Mouse (Mus musculus) brown adipose tissue, adult 24 weeks (tissue): ENCODE results near the gene Apoc2. TPM values are rescaled to one million over a fixed set of nuclear protein-coding genes. Genes with fewer than 3 reads are reported as not detected.

ENCODE experiments used
- H3K27ac ChIP-seq: fragments of 200-500 bp; replicated peaks from 2 replicates; pipeline ENCODE4 v1.5.1; 2012; ENCODE audit warnings: low read depth, mild to moderate bottlenecking, low read length
- H3K4me1 ChIP-seq: fragments of 200-500 bp; 2 replicates; pipeline ENCODE4 v1.6.1; 2012; ENCODE audit warnings: low read length, mixed read lengths; ENCODE audit not compliant: control insufficient read depth, insufficient read depth, insufficient read length
- H3K4me3 ChIP-seq: fragments of 200-500 bp; 2 replicates; pipeline ENCODE4 v1.5.1; 2012; ENCODE audit warnings: low read depth, mild to moderate bottlenecking, low read length, moderate library complexity; ENCODE audit not compliant: insufficient read depth
- polyA plus RNA-seq: library from polyadenylated mRNA; stranded (reverse); fragments of >200 nt; gene quantifications from 2 replicates; pipeline ENCODE4 v1.2.4, GENCODE M21; 2012; ENCODE audit not compliant: missing spikeins, insufficient read depth, insufficient read length

Gene Apoc2
- polyA plus RNA-seq, 1 experiment, result 1.7 TPM

GRCm38 (mm10) chr7:19633197-19633596 is 44.5 kb downstream of the Apoc2 start:
- H3K4me3 ChIP-seq, result no peak overlapping the region
- H3K27ac ChIP-seq, result no peak overlapping the region
- H3K4me1 ChIP-seq, result peaks cover 3% of the 10 kb centered on the region; the same call in 1 of the 2 replicates

- no peak overlapping the region for H3K4me3 ChIP-seq
- peaks cover 3% of the 10 kb centered on the region; the same call in 1 of the 2 replicates for H3K4me1 ChIP-seq
- no peak overlapping the region for H3K27ac ChIP-seq
These were observed 45.0 kb downstream of the Apoc2 start for GRCm38 (mm10) chr7:19632720-19633119.

- Histone ChIP-seq H3K27ac (no peak overlapping the region), H3K4me3 (no peak overlapping the region), H3K4me1 (peaks cover 3% of the 10 kb centered on the region; the same call in 1 of the 2 replicates)
These were observed 45.5 kb downstream of the Apoc2 start for GRCm38 (mm10) chr7:19632275-19632674.

GRCm38 (mm10) chr7:19629361-19629734 is 48.4 kb downstream of the Apoc2 start, which contains the start of gene Relb:
Gene Relb (minus strand): TSS chr7:19629438.
- peaks cover 3% of the 10 kb centered on the region; the same call in 1 of the 2 replicates for H3K4me1 ChIP-seq
- peak within 1 kb of the TSS; percentile 73 for H3K4me3 ChIP-seq
- H3K27ac ChIP-seq, result peak within 1 kb of the TSS; percentile 84

GRCm38 (mm10) chr7:19628536-19629360 is 49.0 kb downstream of the Apoc2 start:
- Histone ChIP-seq H3K4me3 (peak overlapping the region; percentile 73), H3K4me1 (peaks cover 3% of the 10 kb centered on the region; the same call in 1 of the 2 replicates), H3K27ac (peak overlapping the region; percentile 84)

- peak overlapping the region; percentile 49 for H3K27ac ChIP-seq
- peaks cover 3% of the 10 kb centered on the region; the same call in 1 of the 2 replicates for H3K4me1 ChIP-seq
- peak overlapping the region; percentile 55 for H3K4me3 ChIP-seq
These were observed 49.6 kb downstream of the Apoc2 start for GRCm38 (mm10) chr7:19628192-19628535.

- Histone ChIP-seq H3K4me1 (peaks cover 3% of the 10 kb centered on the region; the same call in 1 of the 2 replicates), H3K27ac (peak overlapping the region; percentile 49), H3K4me3 (peak overlapping the region; percentile 55; the same call in 1 of the 2 replicates)
These were observed 50.0 kb downstream of the Apoc2 start for GRCm38 (mm10) chr7:19627721-19628120.

GRCm38 (mm10) chr7:19623433-19623832 is 54.3 kb downstream of the Apoc2 start:
- H3K4me1 ChIP-seq, result no peaks in the 10 kb centered on the region
- no peak overlapping the region for H3K27ac ChIP-seq
- H3K4me3 ChIP-seq, result no peak overlapping the region

GRCm38 (mm10) chr7:19622241-19622640 is 55.5 kb downstream of the Apoc2 start:
- Histone ChIP-seq H3K4me3 (no peak overlapping the region), H3K27ac (no peak overlapping the region), H3K4me1 (no peaks in the 10 kb centered on the region)

Other genes with a start within 250 kb of the Apoc2 start
- gene Mark4, start 219.1 kb downstream of the Apoc2 start, polyA plus RNA-seq, result 9.8 and 10.9 TPM in 2 replicates
- 0.79 and 1.0 TPM in 2 replicates for gene Exoc3l2, start 214.6 kb downstream of the Apoc2 start, polyA plus RNA-seq
- gene Bloc1s3, start 169.6 kb downstream of the Apoc2 start, polyA plus RNA-seq, result 3.4 and 4.0 TPM in 2 replicates
- gene Trappc6a, start 169.5 kb downstream of the Apoc2 start, polyA plus RNA-seq, result 39.3 and 49.9 TPM in 2 replicates
- gene Nkpd1, start 160.1 kb downstream of the Apoc2 start, polyA plus RNA-seq, result not detected in 2 replicates
- 35.9 and 48.9 TPM in 2 replicates for gene Ppp1r37, start 114.9 kb downstream of the Apoc2 start, polyA plus RNA-seq
- gene Zfp296, start 100.7 kb downstream of the Apoc2 start, polyA plus RNA-seq, result 0.67 and 0.75 TPM in 2 replicates
- 44.2 and 47.4 TPM in 2 replicates for gene Gemin7, start 100.3 kb downstream of the Apoc2 start, polyA plus RNA-seq
- gene Clasrp, start 73.5 kb downstream of the Apoc2 start, polyA plus RNA-seq, result 9.6 and 17.9 TPM in 2 replicates
- 7.1 and 10.5 TPM in 2 replicates for gene Relb, start 48.5 kb downstream of the Apoc2 start, polyA plus RNA-seq
- gene Clptm1, start 12.9 kb downstream of the Apoc2 start, polyA plus RNA-seq, result 72.2 and 77.2 TPM in 2 replicates
- not detected in 2 replicates for gene Gm44805, start 3.5 kb upstream of the Apoc2 start, polyA plus RNA-seq
- gene Apoc4, start 3.5 kb upstream of the Apoc2 start, polyA plus RNA-seq, result not detected in 2 replicates
- 1,406 and 1,867 TPM in 2 replicates for gene Apoc1, start 14.7 kb upstream of the Apoc2 start, polyA plus RNA-seq
- gene Apoe, start 21.2 kb upstream of the Apoc2 start, polyA plus RNA-seq, result 777 and 1,675 TPM in 2 replicates
- gene Tomm40, start 37.5 kb upstream of the Apoc2 start, polyA plus RNA-seq, result 64.2 and 86.3 TPM in 2 replicates
- gene Nectin2, start 72.5 kb upstream of the Apoc2 start, polyA plus RNA-seq, result 36.0 and 38.3 TPM in 2 replicates
- 7.6 and 20.8 TPM in 2 replicates for gene Bcam, start 93.1 kb upstream of the Apoc2 start, polyA plus RNA-seq
- 1.6 TPM in 1 of 2 replicates, not detected in the other for gene Cblc, start 118.9 kb upstream of the Apoc2 start, polyA plus RNA-seq
- 14.7 and 24.3 TPM in 2 replicates for gene Bcl3, start 144.8 kb upstream of the Apoc2 start, polyA plus RNA-seq
- not detected in 2 replicates for gene Gm19345, start 174.1 kb upstream of the Apoc2 start, polyA plus RNA-seq
- not detected in 2 replicates for gene Ceacam16, start 183.4 kb upstream of the Apoc2 start, polyA plus RNA-seq
- gene Ceacam19, start 210.0 kb upstream of the Apoc2 start, polyA plus RNA-seq, result not detected in 2 replicates
- gene Pvr, start 243.2 kb upstream of the Apoc2 start, polyA plus RNA-seq, result 7.3 and 9.2 TPM in 2 replicates